Mouse (Mus musculus) brain, embryonic 18.5 days (tissue): ENCODE data around the gene Gm36079.
"Not testable (repeated sequence)": the region's sequence is repeated elsewhere in the genome, so short reads cannot be mapped to it uniquely, and the experiment has no call there.

Experiments
- DNase-seq: peaks from one replicate; pipeline ENCODE4 v3.0.0-alpha.2; 2012; ENCODE audit warnings: low read depth, low spot score

Gm36079 gene

GRCm38 (mm10) chr13:120026911-120027310, at the start of gene Gm36079:
Gene Gm36079 (minus strand): TSS chr13:120027011.
- DNase-seq: not testable (repeated sequence)

GRCm38 (mm10) chr13:120070878-120071277, 44.1 kb upstream of the Gm36079 start:
- not testable (repeated sequence) for DNase-seq

DNA sequence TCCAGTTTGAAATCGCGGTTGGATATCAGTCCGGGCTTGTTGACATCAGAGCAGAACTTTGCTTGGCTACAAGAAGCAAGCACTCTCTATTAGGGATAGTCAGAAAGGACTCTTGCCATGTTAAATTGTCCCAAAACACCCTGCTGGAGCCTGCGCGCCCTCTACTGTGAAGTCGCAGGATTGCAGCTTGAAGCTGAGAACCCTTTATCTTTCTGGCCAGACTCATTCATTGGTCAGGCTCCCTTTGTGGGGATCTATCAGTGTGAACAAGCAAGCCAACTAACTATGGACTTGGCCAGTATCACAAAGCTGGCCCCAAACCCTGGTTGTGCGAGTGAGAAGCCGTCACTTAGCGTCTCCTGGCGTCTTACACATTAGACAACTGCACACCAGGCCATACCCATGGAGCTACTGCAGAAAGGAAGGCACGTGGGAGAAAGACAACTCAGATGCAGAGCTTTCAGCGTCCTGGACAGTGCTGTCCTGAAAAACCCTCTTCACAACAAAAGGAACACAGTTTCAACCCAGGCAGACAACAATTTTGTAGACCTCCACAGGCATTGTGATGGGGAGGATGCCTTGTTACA, 43.3 kb upstream of the Gm36079 start:
- DNase-seq: not testable (repeated sequence)

- DNase-seq: not testable (repeated sequence)
Observed at GRCm38 (mm10) chr13:120063439-120064089, 36.8 kb upstream of the Gm36079 start.

DNA sequence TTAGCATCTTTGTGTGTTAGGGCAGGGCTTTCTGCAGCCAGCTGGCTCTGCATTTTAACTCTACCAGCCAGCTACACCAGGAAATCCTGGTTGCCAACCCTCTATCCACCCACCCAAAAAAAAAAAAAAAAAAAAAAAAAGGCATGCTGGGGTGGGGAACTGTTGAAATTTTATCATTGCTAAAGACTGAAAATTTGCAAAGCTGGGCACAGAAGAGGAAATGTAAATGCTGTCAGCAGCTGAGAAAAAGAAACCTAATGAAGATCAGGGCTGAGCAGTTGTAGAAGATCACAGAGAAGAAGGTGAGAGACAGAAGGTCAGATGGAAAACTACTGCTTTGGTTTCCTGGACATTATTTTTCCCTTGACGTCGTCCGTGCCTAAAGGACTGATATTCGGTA, 36.1 kb upstream of the Gm36079 start:
- DNase-seq: not testable (repeated sequence)

DNA sequence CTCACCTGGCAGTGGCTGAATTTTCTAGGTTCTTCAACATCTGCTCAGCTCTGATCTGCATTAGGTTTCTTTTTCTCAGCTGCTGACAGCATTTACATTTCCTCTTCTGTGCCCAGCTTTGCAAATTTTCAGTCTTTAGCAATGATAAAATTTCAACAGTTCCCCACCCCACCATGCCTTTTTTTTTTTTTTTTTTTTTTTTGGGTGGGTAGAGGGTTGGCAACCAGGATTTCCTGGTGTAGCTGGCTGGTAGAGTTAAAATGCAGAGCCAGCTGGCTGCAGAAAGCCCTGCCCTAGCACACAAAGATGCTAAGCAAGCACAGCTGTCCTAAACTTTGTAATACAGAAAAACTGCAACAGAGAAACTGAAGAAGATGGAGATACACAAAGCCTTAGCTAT, 25.3 kb upstream of the Gm36079 start, which contains the start of gene Gm21188:
TSS of gene Gm21188 (minus strand) at position 110 of the 400 bp plus-strand sequence.
- not testable (repeated sequence) for DNase-seq

DNA sequence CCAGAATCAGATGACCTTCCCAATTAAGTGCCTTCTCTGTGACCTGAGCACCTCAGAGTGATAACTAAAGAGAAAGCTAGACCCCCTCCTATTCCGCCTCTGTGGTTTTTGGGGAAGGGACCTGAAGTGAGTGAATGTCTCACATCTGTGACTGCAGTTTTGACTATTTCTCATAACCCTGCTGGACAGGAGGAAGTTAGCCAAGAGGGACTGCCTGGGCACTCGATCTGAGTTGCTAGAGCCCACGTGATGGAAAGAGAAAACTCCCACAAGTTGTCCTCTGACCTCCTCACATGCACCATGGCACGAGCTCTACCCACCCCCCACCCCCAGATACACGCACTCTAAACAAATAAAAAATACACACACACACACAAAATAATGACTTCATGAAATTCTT, 21.8 kb upstream of the Gm36079 start:
- DNase-seq: not testable (repeated sequence)

- not testable (repeated sequence) for DNase-seq
Observed at GRCm38 (mm10) chr13:120048186-120048585, 21.4 kb upstream of the Gm36079 start.

DNA sequence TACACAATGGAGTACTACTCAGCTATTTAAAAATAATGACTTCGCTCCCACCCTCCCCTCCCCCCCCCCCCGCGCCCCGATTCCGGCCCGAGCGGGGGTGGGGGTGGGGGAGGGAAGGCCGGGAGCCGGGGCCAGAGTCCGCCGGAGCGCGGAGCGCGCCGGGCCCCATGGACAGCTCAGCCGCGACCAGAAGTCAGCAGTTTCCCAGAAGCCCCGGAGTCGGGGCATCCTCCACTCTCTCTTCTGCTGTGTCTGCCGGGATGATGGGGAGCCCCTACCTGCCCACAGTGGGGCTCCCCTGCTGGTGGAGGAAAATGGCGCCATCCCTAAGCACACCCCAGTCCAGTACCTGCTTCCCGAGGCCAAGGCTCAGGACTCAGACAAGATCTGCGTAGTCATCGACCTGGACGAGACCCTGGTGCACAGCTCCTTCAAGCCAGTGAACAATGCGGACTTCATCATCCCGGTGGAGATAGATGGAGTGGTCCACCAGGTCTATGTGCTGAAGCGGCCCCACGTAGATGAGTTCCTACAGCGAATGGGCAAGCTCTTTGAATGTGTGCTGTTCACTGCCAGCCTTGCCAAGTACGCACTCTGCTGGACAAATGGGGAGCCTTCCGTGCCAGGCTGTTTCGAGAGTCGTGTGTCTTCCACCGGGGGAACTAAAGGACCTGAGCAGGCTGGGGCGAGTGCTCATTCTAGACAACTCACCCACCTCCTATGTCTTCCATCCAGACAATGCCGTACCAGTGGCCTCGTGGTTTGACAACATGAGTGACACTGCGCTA, 19.8 kb upstream of the Gm36079 start:
- DNase-seq: not testable (repeated sequence)

- DNase-seq: not testable (repeated sequence)
Observed at GRCm38 (mm10) chr13:120041145-120041544, 14.3 kb upstream of the Gm36079 start.

DNA sequence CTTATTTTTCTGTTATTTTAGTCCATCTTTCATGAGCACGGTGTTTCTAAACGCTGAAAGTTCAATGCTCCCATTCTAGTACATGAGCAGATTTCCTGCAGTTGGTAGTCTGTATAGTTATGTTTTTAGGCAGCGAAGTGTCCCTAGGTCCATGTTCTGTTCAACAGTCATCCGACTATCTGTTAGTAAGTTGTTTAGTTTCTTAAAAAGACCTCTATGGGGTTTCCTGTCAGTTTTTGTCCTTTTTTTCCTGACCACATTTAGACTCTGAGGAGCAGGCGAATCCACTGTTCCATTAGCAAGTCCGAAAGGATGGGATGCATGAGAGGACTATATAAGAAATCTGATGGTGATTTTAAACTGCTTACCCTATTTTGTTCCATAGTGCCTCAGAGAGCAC, 11.1 kb upstream of the Gm36079 start:
- not testable (repeated sequence) for DNase-seq

DNA sequence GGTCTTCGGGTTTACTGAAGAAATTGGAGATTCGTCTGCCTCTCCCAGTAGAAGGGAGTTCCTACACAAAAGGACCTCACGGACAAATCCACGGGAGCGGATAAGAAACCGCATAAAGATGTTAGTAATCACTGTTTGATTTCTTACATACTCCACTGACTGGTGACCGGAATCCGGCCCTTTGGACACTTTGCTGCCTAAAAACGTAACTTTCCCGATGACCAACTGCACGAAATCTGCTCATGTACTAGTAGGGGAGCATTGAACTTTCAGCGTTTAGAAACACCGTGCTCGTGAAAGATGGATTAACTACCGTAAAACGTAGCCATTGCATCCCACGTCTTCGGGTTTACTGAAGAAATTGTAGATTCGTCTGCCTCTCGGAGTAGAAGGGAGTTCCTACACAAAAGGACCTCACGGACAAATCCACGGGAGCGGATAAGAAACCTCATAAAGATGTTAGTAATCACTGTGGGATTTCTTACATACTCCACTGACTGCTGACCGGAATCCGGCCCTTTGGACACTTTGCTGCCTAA, 9.8 kb upstream of the Gm36079 start:
- DNase-seq: not testable (repeated sequence)

GRCm38 (mm10) chr13:120035151-120035550, 8.3 kb upstream of the Gm36079 start:
- not testable (repeated sequence) for DNase-seq

DNA sequence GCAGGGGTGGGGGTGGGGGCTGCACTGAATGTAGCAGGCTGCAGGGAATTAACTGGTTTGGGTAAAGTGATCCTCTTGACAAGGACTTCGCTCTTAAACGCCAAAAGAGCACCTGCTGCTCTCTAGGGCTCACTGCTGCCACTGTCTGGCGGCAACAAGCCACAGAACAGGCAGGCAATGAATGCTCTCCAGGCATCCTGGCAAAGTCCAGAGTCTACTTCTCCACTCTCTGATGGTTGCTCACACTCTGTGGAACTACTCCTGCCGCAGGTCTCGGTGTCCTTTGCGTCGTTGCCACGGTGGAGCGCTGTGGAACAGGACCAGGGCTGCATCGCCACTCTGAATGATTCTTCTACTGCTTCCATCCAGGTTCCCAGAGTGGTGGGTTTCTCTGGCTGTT, 7.8 kb upstream of the Gm36079 start:
- DNase-seq: not testable (repeated sequence)

GRCm38 (mm10) chr13:120033516-120034190, 6.8 kb upstream of the Gm36079 start:
- DNase-seq: not testable (repeated sequence)

DNA sequence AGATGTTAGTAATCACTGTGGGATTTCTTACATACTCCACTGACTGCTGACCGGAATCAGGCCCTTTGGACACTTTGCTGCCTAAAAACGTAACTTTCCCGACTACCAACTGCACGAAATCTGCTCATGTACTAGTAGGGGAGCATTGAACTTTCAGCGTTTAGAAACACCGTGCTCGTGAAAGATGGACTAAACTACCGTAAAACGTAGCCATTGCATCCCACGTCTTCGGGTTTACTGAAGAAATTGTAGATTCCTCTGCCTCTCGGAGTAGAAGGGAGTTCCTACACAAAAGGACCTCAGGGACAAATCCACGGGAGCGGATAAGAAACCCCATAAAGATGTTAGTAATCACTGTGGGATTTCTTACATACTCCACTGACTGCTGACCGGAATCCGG, 4.9 kb upstream of the Gm36079 start:
- not testable (repeated sequence) for DNase-seq

- not testable (repeated sequence) for DNase-seq
Observed at GRCm38 (mm10) chr13:120027368-120027767, 557 bp upstream of the Gm36079 start.

DNA sequence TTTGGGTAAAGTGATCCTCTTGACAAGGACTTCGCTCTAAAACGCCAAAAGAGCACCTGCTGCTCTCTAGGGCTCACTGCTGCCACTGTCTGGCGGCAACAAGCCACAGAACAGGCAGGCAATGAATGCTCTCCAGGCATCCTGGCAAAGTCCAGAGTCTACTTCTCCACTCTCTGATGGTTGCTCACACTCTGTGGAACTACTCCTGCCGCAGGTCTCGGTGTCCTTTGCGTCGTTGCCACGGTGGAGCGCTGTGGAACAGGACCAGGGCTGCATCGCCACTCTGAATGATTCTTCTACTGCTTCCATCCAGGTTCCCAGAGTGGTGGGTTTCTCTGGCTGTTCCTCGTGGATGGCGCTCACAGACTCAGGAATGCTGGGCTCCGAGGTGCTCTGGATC, 438 bp downstream of the Gm36079 start:
- not testable (repeated sequence) for DNase-seq

- DNase-seq: not testable (repeated sequence)
Observed at GRCm38 (mm10) chr13:120025576-120025975, 1.2 kb downstream of the Gm36079 start.

DNA sequence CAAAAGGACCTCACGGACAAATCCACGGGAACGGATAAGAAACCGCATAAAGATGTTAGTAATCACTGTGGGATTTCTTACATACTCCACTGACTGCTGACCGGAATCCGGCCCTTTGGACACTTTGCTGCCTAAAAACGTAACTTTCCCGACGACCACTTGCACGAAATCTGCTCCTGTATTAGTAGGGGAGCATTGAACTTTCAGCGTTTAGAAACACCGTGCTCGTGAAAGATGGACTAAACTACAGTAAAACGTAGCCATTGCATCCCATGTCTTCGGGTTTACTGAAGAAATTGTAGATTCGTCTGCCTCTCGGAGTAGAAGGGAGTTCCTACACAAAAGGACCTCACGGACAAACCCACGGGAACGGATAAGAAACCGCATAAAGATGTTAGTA, 1.8 kb downstream of the Gm36079 start:
- DNase-seq: not testable (repeated sequence)

DNA sequence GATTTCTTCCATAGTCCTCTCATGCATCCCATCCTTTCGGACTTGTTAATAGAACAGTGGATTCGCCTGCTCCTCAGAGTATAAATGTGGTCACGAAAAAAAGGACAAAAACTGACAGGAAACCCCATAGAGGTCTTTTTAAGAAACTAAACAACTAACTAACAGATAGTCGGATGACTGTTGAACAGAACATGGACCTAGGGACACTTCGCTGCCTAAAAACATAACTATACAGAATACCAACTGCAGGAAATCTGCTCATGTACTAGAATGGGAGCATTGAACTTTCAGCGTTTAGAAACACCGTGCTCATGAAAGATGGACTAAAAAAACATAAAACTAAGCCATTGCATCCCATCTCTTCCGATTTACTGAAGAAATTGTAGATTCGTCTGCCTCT, 2.2 kb downstream of the Gm36079 start:
- not testable (repeated sequence) for DNase-seq
